Mouse (Mus musculus): ENCODE results near the gene Irf3.

Irf3 gene

DNA sequence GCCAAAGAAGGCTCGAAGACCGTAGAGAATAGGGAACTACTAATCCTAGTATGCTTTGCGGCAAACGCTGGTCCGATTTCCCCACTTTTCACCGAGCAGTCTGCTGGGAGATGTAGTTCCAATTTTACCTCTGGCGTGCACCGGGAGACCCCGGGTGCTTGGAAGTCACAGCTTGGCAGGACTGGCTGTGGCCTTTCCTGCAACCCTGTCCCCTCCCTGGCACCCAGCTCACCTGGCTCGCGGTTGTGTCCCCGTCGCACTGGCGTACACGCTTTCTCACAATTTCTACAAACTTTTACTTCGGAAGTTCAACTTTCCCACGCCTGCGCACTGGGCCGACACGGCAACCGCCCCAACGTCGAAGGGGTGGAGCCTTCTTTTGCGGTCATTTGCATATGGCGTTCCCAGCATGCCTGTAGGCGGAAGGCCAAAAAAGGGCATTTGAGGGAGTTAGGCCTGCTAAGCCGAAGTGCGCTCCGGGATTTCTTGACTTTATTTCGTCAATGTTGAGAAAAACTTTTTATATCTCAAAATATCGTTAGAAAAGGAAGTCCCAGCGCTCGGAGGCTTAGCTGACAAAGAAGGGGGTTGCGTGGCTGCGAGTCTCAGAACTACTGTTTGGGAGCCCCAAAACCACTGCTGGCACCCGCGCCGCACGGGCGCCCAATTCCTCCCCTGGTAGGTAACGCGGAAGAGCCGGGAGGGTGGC is at the start of gene Irf3:
Irf3 (plus strand) TSS at position 418 of the 709 bp plus-strand sequence.
- DNase-seq = peak; percentile 94

DNA sequence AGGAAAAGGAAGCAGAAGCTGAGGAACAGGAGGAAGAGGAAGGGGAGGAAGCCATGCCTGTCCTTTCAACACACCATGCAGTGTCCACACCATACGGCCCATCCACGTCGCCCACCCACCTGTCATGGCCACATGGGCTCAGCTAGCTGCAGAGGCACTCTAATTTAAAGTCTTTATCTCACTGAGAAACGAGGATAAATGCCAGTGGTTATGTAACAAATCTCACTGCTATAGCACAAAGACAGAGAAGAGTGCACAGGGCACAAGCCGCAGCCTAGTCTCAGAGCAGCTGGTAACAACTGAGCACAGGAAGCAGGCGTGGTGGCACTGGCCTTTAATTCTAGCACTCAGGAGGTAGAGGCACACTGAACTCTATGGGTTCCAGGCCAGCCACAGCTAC is 47.5 kb upstream of the Irf3 start:
- no peak for DNase-seq

- no peak for DNase-seq
Observed at GRCm38 (mm10) chr7:44951960-44952359, 45.5 kb upstream of the Irf3 start.

DNA sequence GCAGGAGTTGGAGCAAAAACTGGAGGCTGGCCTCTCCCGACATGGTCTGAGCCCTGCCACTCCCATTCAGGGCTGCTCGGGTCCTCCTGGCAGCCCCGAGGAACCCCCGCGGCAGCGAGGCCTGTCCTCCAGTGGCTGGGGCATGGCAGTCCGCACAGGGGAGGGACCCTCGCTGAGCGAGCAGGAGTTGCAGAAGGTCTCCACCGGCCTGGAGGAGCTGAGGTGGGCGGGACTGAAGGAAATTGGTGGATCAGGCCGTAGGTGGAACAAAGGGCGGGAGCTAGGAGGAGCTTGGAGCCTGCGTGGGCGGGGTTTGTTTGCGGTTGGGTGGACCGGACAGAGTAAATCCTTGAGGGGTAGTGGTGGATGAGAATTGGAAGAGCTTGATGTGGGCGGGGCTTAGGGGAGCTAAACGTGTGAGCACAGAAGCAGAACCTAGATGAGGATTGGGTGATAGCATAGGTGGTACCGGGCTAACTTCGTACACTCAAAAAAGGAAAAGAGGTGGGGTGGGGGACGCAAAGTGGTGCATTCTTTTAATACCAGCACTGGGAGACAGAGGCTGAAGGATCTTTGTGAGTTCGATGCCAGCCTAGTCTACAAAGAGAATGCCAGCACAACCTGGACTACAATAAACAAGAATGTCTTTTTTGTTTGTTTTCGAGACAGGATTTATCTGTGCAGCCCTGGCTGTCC is 44.7 kb upstream of the Irf3 start:
- peak; percentile 86 for DNase-seq

DNA sequence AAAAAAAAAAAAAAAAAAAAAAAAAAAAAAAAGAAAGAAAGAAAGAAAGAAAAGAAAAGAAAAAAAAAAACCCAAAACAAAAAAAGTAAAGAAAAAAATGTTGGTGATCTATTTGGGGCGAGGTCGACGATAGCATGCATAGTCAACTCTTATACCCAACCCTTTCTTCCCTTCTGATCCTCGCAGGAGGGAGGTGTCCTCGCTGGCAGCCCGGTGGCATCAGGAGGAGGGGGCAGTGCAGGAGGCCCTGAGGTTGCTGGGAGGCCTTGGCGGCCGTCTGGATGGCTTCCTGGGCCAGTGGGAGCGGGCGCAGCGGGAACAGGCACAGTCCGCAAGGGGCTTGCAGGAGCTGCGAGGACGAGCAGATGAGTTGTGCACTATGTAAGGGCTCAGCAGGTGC is 43.9 kb upstream of the Irf3 start:
- no peak for DNase-seq

DNA sequence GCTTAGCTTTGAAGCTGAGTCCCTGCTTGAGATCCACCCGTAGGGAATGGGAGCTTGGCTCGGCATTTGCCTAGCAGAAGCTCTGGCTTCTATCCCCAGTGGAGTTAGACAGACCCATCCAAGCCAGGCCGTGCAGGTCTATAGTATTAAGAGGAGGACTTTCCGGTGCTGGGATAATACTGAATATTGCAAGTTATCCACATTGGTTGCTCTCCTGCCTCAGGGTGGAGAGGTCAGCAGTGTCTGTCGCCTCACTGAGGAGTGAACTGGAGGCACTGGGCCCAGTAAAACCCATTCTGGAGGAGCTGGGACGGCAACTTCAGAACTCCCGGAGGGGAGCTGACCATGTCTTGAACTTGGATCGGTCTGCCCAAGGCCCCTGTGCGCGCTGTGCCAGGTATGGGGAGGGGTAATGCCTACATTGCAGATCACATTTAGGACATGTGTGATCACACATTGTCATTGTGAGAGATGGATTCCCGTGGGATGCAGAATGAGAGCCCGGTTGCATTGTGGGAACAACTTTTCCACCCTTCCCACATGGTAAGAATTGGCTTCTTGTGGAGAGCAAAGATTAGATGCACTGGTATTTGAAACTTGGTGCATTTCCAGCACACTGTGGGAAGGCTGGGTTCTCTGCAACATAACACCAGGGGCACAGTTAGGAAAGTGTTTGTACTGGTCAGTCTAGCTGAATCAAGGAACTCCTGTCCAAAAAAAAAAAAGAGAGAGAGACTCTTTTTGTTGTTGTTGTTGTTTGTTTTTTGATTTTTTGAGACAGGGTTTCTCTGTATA is 43.2 kb upstream of the Irf3 start:
- no peak for DNase-seq

GRCm38 (mm10) chr7:44955628-44956027 is 41.8 kb upstream of the Irf3 start:
- DNase-seq = no peak

- no peak for DNase-seq
Observed at GRCm38 (mm10) chr7:44956266-44956665, 41.2 kb upstream of the Irf3 start.

DNA sequence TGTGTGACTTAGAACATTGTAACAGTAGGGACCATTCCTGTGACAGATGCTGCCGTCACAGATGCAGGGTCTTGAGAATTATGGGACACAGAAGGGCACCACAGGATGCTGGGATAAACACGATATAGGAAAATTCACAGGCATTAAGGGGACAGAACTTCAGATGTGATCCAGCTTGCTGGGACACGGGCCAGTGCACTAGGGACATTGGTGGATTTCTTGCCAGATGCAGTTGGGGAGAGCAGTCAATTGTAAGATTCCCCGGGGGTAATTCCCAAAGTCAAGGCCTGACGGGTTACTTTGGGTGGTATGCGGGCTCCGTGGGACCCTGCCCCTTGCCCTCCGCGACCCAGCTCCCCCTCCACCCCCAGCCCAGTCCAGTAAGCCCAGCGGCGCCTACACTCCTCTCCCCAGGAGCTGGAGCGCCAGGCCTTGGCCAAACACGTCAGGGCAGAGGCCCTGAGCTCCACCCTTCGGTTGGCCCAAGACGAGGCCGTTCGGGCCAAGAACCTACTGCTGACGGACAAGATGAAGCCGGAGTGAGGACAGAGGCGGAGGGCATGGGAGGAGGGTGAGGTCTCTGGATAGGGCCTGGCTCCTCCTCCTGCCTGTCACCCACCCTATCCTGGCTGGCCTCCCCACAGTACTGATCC is 40.1 kb upstream of the Irf3 start:
- no peak for DNase-seq

DNA sequence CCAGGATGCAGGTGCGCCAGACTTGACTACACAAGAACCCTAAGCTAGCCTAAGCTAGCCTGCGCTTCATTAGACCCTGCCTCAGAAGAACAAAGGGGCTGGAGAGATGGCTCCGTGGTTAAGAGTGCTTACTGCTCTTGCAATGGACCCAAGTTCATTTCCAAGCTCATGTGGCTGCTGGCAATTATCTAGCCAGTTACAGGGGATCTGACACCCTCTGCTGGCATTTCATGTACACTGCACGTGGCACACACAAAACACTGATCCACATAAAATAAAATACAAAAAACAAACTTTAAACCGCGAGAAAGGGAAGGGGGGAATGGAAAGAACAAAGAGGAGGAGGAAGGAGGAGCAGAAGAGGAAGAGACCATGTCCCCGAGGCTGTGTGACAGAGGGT is 39.2 kb upstream of the Irf3 start:
- DNase-seq = no peak

DNA sequence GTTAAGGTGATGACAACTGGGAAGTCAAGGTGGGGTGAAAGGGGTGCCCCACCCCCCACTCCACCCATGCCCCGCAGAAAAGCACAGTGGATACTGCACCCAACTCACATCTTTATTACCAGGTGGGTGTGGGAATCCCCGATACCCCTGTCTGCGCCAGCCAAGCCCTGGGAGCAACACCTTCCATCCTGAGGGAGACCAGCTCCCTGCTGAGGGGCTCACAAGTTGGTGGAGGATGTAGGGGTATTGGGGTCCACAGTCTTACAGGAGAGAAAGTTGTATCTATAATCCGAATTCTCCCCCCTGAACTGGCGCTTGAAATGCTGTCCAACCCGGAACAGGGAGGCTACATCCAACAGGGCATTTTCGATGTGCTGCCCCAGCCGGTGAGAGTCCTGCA is 38.2 kb upstream of the Irf3 start:
- peak; percentile 17 for DNase-seq

GRCm38 (mm10) chr7:44959874-44960511 is 37.5 kb upstream of the Irf3 start:
- peak; percentile 17 for DNase-seq

DNA sequence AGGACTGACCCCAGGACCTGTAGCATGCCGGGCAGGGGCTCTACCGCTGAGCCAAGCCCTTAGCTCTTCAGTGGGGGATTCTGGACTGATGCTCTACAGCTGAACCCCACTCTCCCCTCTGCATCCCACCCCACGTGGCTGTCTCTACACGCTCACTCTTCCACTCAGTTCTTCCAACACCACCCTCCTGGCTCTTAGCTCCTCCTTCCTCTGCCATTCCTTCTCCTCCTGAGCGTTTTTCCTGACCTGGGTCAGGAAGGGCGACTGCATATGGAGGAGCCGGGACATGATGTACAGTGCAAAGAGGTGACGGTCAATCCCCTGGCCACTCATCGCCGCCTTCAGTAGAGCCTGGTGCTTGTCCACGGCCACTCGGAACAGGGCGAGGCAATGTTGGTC is 36.9 kb upstream of the Irf3 start:
- DNase-seq = no peak

GRCm38 (mm10) chr7:44962337-44962736 is 35.1 kb upstream of the Irf3 start:
- DNase-seq = no peak

GRCm38 (mm10) chr7:44962831-44963230 is 34.6 kb upstream of the Irf3 start:
- DNase-seq = no peak

GRCm38 (mm10) chr7:44964990-44965389 is 32.5 kb upstream of the Irf3 start:
- DNase-seq = peak; percentile 28

- no peak for DNase-seq
Observed at GRCm38 (mm10) chr7:44965975-44966374, 31.5 kb upstream of the Irf3 start.

DNA sequence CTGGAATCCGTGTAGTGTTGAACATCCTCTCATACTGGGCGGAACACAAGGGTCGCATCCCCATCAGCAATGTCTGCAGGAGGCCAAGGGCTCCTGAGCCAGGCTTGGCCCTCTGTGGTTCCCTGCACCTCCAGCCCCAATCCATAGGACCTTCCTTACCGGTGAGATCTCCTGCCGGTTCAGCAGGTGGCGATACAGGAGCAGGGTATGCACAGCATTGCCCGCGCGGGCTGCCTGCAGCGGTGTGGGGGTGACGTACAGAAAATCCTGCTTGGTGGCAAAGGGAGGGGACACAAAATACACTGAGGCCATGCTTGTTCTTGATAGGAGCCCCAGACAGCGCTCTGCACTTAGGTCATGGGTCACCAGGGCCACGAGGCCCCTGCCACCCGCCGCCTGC is 30.8 kb upstream of the Irf3 start:
- no peak for DNase-seq

GRCm38 (mm10) chr7:44970231-44970691 is 27.2 kb upstream of the Irf3 start:
- DNase-seq = peak; percentile 89

DNA sequence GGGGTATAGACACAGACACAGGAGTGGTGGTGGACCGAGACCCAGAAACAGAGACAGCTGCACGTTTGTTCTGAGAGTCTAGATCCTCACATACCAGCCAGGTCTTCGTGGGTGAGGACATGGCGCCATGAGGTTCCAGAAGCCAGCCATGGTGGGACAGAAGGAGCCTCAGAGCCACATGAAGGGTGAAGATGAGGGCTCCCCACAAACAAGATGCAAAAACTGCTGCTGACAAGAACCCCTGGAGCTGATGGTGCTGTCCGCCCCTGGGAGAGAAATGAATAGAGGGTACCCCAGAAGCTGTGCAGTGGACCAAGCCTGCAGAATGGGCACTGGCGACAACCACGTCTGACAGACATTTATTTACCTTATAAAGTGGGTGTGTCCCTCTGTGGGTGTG is 26.3 kb upstream of the Irf3 start:
- DNase-seq = peak; percentile 38

DNA sequence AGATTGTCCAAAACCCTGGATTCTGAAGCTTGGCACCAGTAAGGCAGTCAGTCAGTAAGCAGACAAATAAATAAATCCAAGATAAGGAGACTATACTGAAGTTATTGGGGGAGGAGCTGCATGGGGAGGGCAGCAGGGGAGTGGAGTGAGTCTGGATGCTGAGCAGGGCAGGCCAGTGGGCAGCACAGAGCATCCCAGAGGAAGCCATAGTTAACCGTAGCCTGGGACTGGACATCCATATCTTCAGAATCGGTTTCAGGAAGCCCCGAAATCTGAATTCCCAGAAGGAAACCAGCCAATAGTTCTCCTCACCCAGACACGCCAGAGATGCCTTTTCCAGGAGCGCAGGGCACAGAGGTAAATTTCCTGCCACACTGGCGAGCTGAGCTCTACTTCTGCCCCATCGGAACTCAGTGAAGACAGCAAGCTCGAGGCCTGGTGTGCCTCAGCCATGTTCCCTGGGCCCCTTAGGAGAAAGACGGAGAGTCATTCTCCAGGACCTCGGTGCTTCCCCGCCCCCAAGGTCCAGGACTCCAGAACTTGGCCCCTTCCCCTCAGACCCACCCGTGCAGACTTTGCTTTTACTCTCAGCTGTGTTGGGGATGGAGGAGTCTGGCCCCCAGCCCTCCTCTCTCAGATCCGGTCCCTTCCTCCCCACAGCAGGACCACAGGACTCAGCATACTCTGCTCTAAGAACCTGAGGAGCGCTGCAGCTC is 23.9 kb upstream of the Irf3 start:
- peak; percentile 61 for DNase-seq

All from cerebellum, adult 11-12 months (tissue).